Mouse (Mus musculus) C2C12 (cell line): ENCODE measurements around the gene Gadl1.

ENCODE experiments used
- CEBPB ChIP-seq: IDR thresholded peaks from one replicate; pipeline ENCODE4 v1.6.1; 2011; ENCODE audit warnings: low read depth, mild to moderate bottlenecking, control low read depth, moderate library complexity
- CTCF ChIP-seq: IDR thresholded peaks from one replicate; pipeline ENCODE4 v1.5.1; 2011; ENCODE audit not compliant: control insufficient read depth, insufficient read depth, insufficient read length
- MAX ChIP-seq: IDR thresholded peaks from one replicate; pipeline ENCODE4 v1.6.1; 2011; ENCODE audit warnings: mild to moderate bottlenecking, control low read depth
- USF1 ChIP-seq: IDR thresholded peaks from one replicate; pipeline ENCODE4 v1.6.1; 2011; ENCODE audit warnings: low read depth, mild to moderate bottlenecking, control low read depth, moderate library complexity

GRCm38 (mm10) chr9:115881137-115881536, 28.1 kb upstream of the Gadl1 start:
- no peak for TF ChIP-seq CTCF
- no peak for TF ChIP-seq USF1
- TF ChIP-seq MAX = no peak
- no peak for TF ChIP-seq CEBPB
